Mouse (Mus musculus) embryonic fibroblast, embryonic 13.5 days (primary cell): ENCODE results near the gene Tex11.

ENCODE experiments used
- CTCF ChIP-seq: IDR thresholded peaks from 2 replicates; pipeline ENCODE4 v1.5.1; 2011; ENCODE audit warnings: mild to moderate bottlenecking, control low read depth, low read length, moderate library complexity, borderline replicate concordance; ENCODE audit not compliant: insufficient read depth
- POLR2A ChIP-seq: IDR thresholded peaks from 2 replicates; pipeline ENCODE4 v1.6.1; 2011; ENCODE audit warnings: low read depth, mild to moderate bottlenecking, control low read depth, low read length, moderate library complexity

GRCm38 (mm10) chrX:100797370-100797769, 262.1 kb downstream of the Tex11 start:
- TF ChIP-seq CTCF (no peak), POLR2A (no peak)
